Mouse (Mus musculus) heart, embryonic 11.5 days (tissue): Measurements from ENCODE around the gene A230050P20Rik. TPM values are rescaled to one million over a fixed set of nuclear protein-coding genes. Genes with fewer than 3 reads are reported as not detected.

ENCODE experiments used
- ATAC-seq: fragments of 200-750 bp; cut with Nextera tagmentation; replicated peaks from 2 replicates; pipeline ENCODE4 v1.8.0; 2017; ENCODE audit warnings: moderate library complexity; ENCODE audit not compliant: insufficient number of reproducible peaks, low FRiP score, low TSS enrichment
- H3K27ac ChIP-seq: fragments of 300-500 bp; sonication (generic); 2 replicates; pipeline ENCODE4 v1.5.1; 2014; ENCODE audit warnings: mild to moderate bottlenecking, low read depth, low read length
- H3K27me3 ChIP-seq: fragments of 300-500 bp; sonication (generic); 2 replicates; pipeline ENCODE4 v1.6.1; 2014; ENCODE audit warnings: mild to moderate bottlenecking, low read length, mixed read lengths; ENCODE audit not compliant: control insufficient read depth, insufficient read depth
- H3K36me3 ChIP-seq: fragments of 300-500 bp; sonication (generic); 2 replicates; pipeline ENCODE4 v1.6.1; 2014; ENCODE audit warnings: mild to moderate bottlenecking, low read length, moderate library complexity, mixed read lengths; ENCODE audit not compliant: control insufficient read depth, insufficient read depth
- H3K4me1 ChIP-seq: fragments of 300-500 bp; sonication (generic); 2 replicates; pipeline ENCODE4 v1.6.1; 2014; ENCODE audit warnings: low read length; ENCODE audit not compliant: control insufficient read depth, insufficient read depth
- H3K4me2 ChIP-seq: fragments of 300-500 bp; sonication (generic); 2 replicates; pipeline ENCODE4 v1.6.1; 2014; ENCODE audit warnings: mild to moderate bottlenecking, moderate library complexity
- H3K4me3 ChIP-seq: fragments of 300-500 bp; sonication (generic); 2 replicates; pipeline ENCODE4 v1.5.1; 2014; ENCODE audit warnings: low read depth, low read length
- H3K9ac ChIP-seq: fragments of 300-500 bp; sonication (generic); 2 replicates; pipeline ENCODE4 v1.6.1; 2014; ENCODE audit warnings: mild to moderate bottlenecking, low read depth, low read length, moderate library complexity
- H3K9me3 ChIP-seq: fragments of 300-500 bp; sonication (generic); replicated peaks from 2 replicates; pipeline ENCODE4 v1.6.1; 2016; ENCODE audit warnings: low read length; ENCODE audit not compliant: control insufficient read depth
- WGBS: fragments of 180-500 bp; shearing (Covaris S2); extraction: QIAGEN DNeasy Blood & Tissue Kit; methylation state at CpG from one replicate; pipeline ENCODE4 v1.1.7; 2014; ENCODE audit not compliant: insufficient replicate concordance; 5-methylcytosine and 5-hydroxymethylcytosine counted together
- polyA plus RNA-seq: library from polyadenylated mRNA; unstranded; fragments of >200 nt; fragmentation: Nextera tagmentation; extraction: Ambion mirVana; gene quantifications from 2 replicates; pipeline ENCODE4 v1.2.1, GENCODE M21; 2014

A230050P20Rik gene
- polyA plus RNA-seq, 1 experiment from 2014 or later: 2.1 TPM

GRCm38 (mm10) chr9:20837184-20837947, 31.1 kb upstream of the A230050P20Rik start:
- H3K9me3 ChIP-seq: no peaks in the 10 kb centered on the region
- ATAC-seq: no peak
- no peaks in the 10 kb centered on the region for H3K4me1 ChIP-seq
- H3K4me3 ChIP-seq: no peak overlapping the region
- 79% methylated on average over 9 of the region's 9 CpGs for WGBS
- H3K9ac ChIP-seq: no peak overlapping the region
- 0 out of 2 replicates have a peak, but pooled peaks cover 2% of the 10 kb centered on the region for H3K27me3 ChIP-seq
- H3K4me2 ChIP-seq: no peak overlapping the region
- no peaks in the 10 kb centered on the region for H3K36me3 ChIP-seq
- H3K27ac ChIP-seq: no peak overlapping the region

GRCm38 (mm10) chr9:20838931-20839330, 29.5 kb upstream of the A230050P20Rik start:
- Histone ChIP-seq H3K36me3 (no peaks in the 10 kb centered on the region), H3K27ac (no peak overlapping the region), H3K9ac (no peak overlapping the region), H3K27me3 (no peaks in the 10 kb centered on the region), H3K4me2 (no peak overlapping the region), H3K4me1 (no peaks in the 10 kb centered on the region), H3K4me3 (no peak overlapping the region), H3K9me3 (no peaks in the 10 kb centered on the region)
- WGBS: 50% methylated on average over 6 of the region's 6 CpGs
- no peak for ATAC-seq

GRCm38 (mm10) chr9:20842211-20842610, 26.2 kb upstream of the A230050P20Rik start:
- Histone ChIP-seq H3K9ac (no peak overlapping the region), H3K4me3 (no peak overlapping the region), H3K9me3 (no peaks in the 10 kb centered on the region), H3K4me2 (no peak overlapping the region), H3K36me3 (no peaks in the 10 kb centered on the region), H3K4me1 (no peaks in the 10 kb centered on the region), H3K27ac (no peak overlapping the region), H3K27me3 (0 out of 2 replicates have a peak, but pooled peaks cover 2% of the 10 kb centered on the region)
- ATAC-seq: no peak
- 38% methylated on average over 4 of the region's 4 CpGs for WGBS

- Histone ChIP-seq H3K36me3 (no peaks in the 10 kb centered on the region), H3K9me3 (no peaks in the 10 kb centered on the region), H3K27me3 (0 out of 2 replicates have a peak, but pooled peaks cover 3% of the 10 kb centered on the region), H3K4me3 (no peak overlapping the region), H3K4me1 (no peaks in the 10 kb centered on the region), H3K9ac (no peak overlapping the region), H3K27ac (no peak overlapping the region), H3K4me2 (no peak overlapping the region)
- WGBS: 26% methylated on average over 2 of the region's 2 CpGs
- no peak for ATAC-seq
Measured at GRCm38 (mm10) chr9:20842670-20843069, 25.8 kb upstream of the A230050P20Rik start.

GRCm38 (mm10) chr9:20850179-20850578, 18.3 kb upstream of the A230050P20Rik start:
- 77% methylated on average over 2 of the region's 2 CpGs for WGBS
- H3K4me1 ChIP-seq: no peaks in the 10 kb centered on the region

GRCm38 (mm10) chr9:20857131-20857530, 11.3 kb upstream of the A230050P20Rik start:
- H3K4me3 ChIP-seq: no peak overlapping the region
- ATAC-seq: no peak
- H3K9me3 ChIP-seq: no peaks in the 10 kb centered on the region
- no peak overlapping the region for H3K9ac ChIP-seq
- no peaks in the 10 kb centered on the region for H3K27me3 ChIP-seq
- H3K4me2 ChIP-seq: no peak overlapping the region
- 10% methylated on average over 6 of the region's 6 CpGs for WGBS
- H3K27ac ChIP-seq: no peak overlapping the region
- no peaks in the 10 kb centered on the region for H3K36me3 ChIP-seq
- H3K4me1 ChIP-seq: no peaks in the 10 kb centered on the region

More at GRCm38 (mm10) chr9:20850179-20850578, 18.3 kb upstream of the A230050P20Rik start:
- Histone ChIP-seq H3K4me2 (no peak overlapping the region), H3K9ac (no peak overlapping the region), H3K9me3 (no peaks in the 10 kb centered on the region), H3K27me3 (0 out of 2 replicates have a peak, but pooled peaks cover 3% of the 10 kb centered on the region), H3K4me3 (no peak overlapping the region), H3K36me3 (no peaks in the 10 kb centered on the region), H3K27ac (no peak overlapping the region)
- no peak for ATAC-seq

GRCm38 (mm10) chr9:20859926-20860325, 8.5 kb upstream of the A230050P20Rik start:
- no peak for ATAC-seq
- no peaks in the 10 kb centered on the region for H3K9me3 ChIP-seq
- no peaks in the 10 kb centered on the region for H3K4me1 ChIP-seq
- H3K4me3 ChIP-seq: no peak overlapping the region
- WGBS: 38% methylated on average over 6 of the region's 6 CpGs
- no peak overlapping the region for H3K4me2 ChIP-seq
- H3K27ac ChIP-seq: no peak overlapping the region
- no peaks in the 10 kb centered on the region for H3K36me3 ChIP-seq
- no peak overlapping the region for H3K9ac ChIP-seq
- H3K27me3 ChIP-seq: no peaks in the 10 kb centered on the region

GRCm38 (mm10) chr9:20861821-20862220, 6.6 kb upstream of the A230050P20Rik start:
- peaks cover 2% of the 10 kb centered on the region for H3K27me3 ChIP-seq
- no peaks in the 10 kb centered on the region for H3K36me3 ChIP-seq
- WGBS: 11% methylated on average over 4 of the region's 4 CpGs
- H3K4me3 ChIP-seq: no peak overlapping the region
- H3K9me3 ChIP-seq: no peaks in the 10 kb centered on the region
- no peak overlapping the region for H3K9ac ChIP-seq
- H3K4me2 ChIP-seq: no peak overlapping the region
- no peak for ATAC-seq
- H3K27ac ChIP-seq: no peak overlapping the region
- no peaks in the 10 kb centered on the region for H3K4me1 ChIP-seq

- ATAC-seq: no peak
- 53% methylated on average over 4 of the region's 4 CpGs for WGBS
- H3K27ac ChIP-seq: no peak overlapping the region
Measured at GRCm38 (mm10) chr9:20862225-20862624, 6.2 kb upstream of the A230050P20Rik start.

More at GRCm38 (mm10) chr9:20862225-20862624, 6.2 kb upstream of the A230050P20Rik start:
- no peak overlapping the region for H3K9ac ChIP-seq
- H3K27me3 ChIP-seq: peaks cover 6% of the 10 kb centered on the region
- H3K9me3 ChIP-seq: no peaks in the 10 kb centered on the region
- no peak overlapping the region for H3K4me3 ChIP-seq
- no peaks in the 10 kb centered on the region for H3K36me3 ChIP-seq
- H3K4me2 ChIP-seq: no peak overlapping the region
- H3K4me1 ChIP-seq: no peaks in the 10 kb centered on the region
